Mouse (Mus musculus): ENCODE measurements around the gene Lyzl4. TPM values are rescaled to one million over a fixed set of nuclear protein-coding genes. Genes with fewer than 3 reads are reported as not detected.

Gene Lyzl4
- polyA plus RNA-seq, 1 experiment, result not detected

GRCm38 (mm10) chr9:121659791-121660190 lies 17.9 kb upstream of the Lyzl4 start:
- no peak overlapping the region for H3K4me3 ChIP-seq (replicated peaks)
- no peaks in the 10 kb centered on the region for H3K36me3 ChIP-seq (ENCODE audit: control insufficient read depth)
- no peak for TF ChIP-seq GATA1 (IDR thresholded peaks at IDR 0.05; ENCODE audit: low read length)
- no peak for TF ChIP-seq TAL1 (IDR thresholded peaks at IDR 0.05; ENCODE audit: low read length)
- no peaks in the 10 kb centered on the region for H3K9me3 ChIP-seq (ENCODE audit: control insufficient read depth, low read length)
- H3K4me1 ChIP-seq (ENCODE audit: control insufficient read depth), result no peaks in the 10 kb centered on the region
- peaks cover 3% of the 10 kb centered on the region; the same call in 1 of the 2 replicates for H3K27me3 ChIP-seq (ENCODE audit: control insufficient read depth)

DNA sequence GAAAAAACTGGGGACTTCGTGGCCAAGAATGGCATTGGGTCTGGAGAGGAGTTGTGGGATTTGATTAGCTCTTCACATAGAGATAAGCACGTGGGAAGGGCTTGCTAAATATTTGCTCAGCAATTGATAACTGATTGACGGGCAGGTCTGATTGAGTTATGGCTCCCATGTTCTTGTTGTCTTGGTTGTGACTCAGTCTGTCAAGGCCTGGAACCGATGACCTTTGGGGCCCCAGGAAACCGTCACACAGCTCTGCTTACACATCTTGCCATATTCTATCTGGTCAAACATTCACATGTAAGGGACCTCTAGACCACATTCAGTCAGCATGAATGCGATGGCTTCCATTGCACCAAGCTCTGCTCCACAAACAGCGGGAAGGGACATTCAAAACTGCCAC lies 16.4 kb upstream of the Lyzl4 start:
- Histone ChIP-seq H3K27me3 (ENCODE audit: control insufficient read depth) (peaks cover 3% of the 10 kb centered on the region; the same call in 1 of the 2 replicates), H3K4me3 (replicated peaks) (no peak overlapping the region), H3K36me3 (ENCODE audit: control insufficient read depth) (no peaks in the 10 kb centered on the region), H3K9me3 (ENCODE audit: control insufficient read depth, low read length) (no peaks in the 10 kb centered on the region), H3K4me1 (ENCODE audit: control insufficient read depth) (no peaks in the 10 kb centered on the region)
- no peak for TF ChIP-seq TAL1 (IDR thresholded peaks at IDR 0.05; ENCODE audit: low read length)
- no peak for TF ChIP-seq GATA1 (IDR thresholded peaks at IDR 0.05; ENCODE audit: low read length)

DNA sequence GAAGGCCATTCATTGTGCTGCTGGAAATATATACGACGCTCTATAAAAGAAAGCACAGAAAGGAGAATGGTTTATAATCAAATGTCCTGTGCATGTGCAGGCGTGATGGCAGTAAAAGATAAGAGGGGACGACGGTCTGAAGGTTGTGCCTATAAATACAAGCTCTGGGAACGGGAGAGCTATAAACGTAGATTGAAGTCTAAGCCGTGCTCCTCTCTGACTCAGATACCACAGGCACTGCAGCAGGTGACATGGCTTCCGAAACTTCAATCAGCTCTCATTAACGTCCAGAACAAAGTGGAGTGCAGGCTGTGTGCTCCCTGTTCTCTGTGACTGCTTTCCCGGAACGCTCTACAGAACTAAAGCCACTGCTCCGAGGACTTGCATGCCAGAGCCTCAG lies 15.2 kb upstream of the Lyzl4 start:
- no peaks in the 10 kb centered on the region for H3K36me3 ChIP-seq (ENCODE audit: control insufficient read depth)
- H3K4me1 ChIP-seq (ENCODE audit: control insufficient read depth), result no peaks in the 10 kb centered on the region
- no peaks in the 10 kb centered on the region for H3K9me3 ChIP-seq (ENCODE audit: control insufficient read depth, low read length)
- TF ChIP-seq TAL1 (IDR thresholded peaks at IDR 0.05; ENCODE audit: low read length) (no peak), GATA1 (IDR thresholded peaks at IDR 0.05; ENCODE audit: low read length) (no peak)
- no peak overlapping the region for H3K4me3 ChIP-seq (replicated peaks)
- H3K27me3 ChIP-seq (ENCODE audit: control insufficient read depth), result no peaks in the 10 kb centered on the region; the same call in 1 of the 2 replicates

- TF ChIP-seq GATA1 (IDR thresholded peaks at IDR 0.05; ENCODE audit: low read length) (no peak), TAL1 (IDR thresholded peaks at IDR 0.05; ENCODE audit: low read length) (no peak)
- H3K4me3 ChIP-seq (replicated peaks), result no peak overlapping the region
- H3K9me3 ChIP-seq (ENCODE audit: control insufficient read depth, low read length), result no peaks in the 10 kb centered on the region
- no peaks in the 10 kb centered on the region for H3K36me3 ChIP-seq (ENCODE audit: control insufficient read depth)
- no peaks in the 10 kb centered on the region for H3K4me1 ChIP-seq (ENCODE audit: control insufficient read depth)
- H3K27me3 ChIP-seq (ENCODE audit: control insufficient read depth), result no peaks in the 10 kb centered on the region; the same call in 1 of the 2 replicates
These were observed 14.4 kb upstream of the Lyzl4 start for GRCm38 (mm10) chr9:121656322-121656721.

DNA sequence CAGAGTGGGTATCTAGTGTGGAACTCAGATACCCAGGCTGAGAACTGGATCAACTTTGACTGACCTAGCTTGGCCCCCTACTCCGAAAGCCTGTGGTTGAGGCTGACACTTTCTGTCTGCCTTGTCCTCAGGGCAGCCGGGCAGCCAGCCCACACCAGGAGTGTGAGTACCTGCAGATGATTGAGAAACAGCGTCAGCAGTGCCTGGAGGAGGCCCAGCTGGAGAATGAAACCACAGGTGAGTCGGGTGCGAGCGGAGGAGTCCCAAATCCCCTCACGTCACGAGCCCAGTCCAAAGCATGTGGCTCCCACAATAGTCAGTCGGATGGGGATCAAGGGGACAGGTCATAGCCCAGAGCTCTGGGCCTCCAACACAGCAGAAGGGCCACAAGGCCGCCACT lies 11.8 kb upstream of the Lyzl4 start:
- no peaks in the 10 kb centered on the region for H3K36me3 ChIP-seq (ENCODE audit: control insufficient read depth)

GRCm38 (mm10) chr9:121647026-121647425 lies 5.1 kb upstream of the Lyzl4 start:
- peaks cover 25% of the 10 kb centered on the region for H3K27me3 ChIP-seq (ENCODE audit: control insufficient read depth)
- H3K36me3 ChIP-seq (ENCODE audit: control insufficient read depth), result no peaks in the 10 kb centered on the region
- no peaks in the 10 kb centered on the region for H3K9me3 ChIP-seq (ENCODE audit: control insufficient read depth, low read length)
- no peak overlapping the region for H3K4me3 ChIP-seq (replicated peaks)
- no peak for TF ChIP-seq TAL1 (IDR thresholded peaks at IDR 0.05; ENCODE audit: low read length)
- no peak for TF ChIP-seq GATA1 (IDR thresholded peaks at IDR 0.05; ENCODE audit: low read length)
- H3K4me1 ChIP-seq (ENCODE audit: control insufficient read depth), result peaks cover 2% of the 10 kb centered on the region; the same call in 1 of the 2 replicates

More for the DNA sequence above, 11.8 kb upstream of the Lyzl4 start:
- Histone ChIP-seq H3K4me1 (ENCODE audit: control insufficient read depth) (no peaks in the 10 kb centered on the region), H3K27me3 (ENCODE audit: control insufficient read depth) (no peaks in the 10 kb centered on the region; the same call in 1 of the 2 replicates), H3K9me3 (ENCODE audit: control insufficient read depth, low read length) (no peaks in the 10 kb centered on the region), H3K4me3 (replicated peaks) (no peak overlapping the region)
- no peak for TF ChIP-seq GATA1 (IDR thresholded peaks at IDR 0.05; ENCODE audit: low read length)
- no peak for TF ChIP-seq TAL1 (IDR thresholded peaks at IDR 0.05; ENCODE audit: low read length)

GRCm38 (mm10) chr9:121644855-121645254 lies 3.0 kb upstream of the Lyzl4 start:
- H3K27me3 ChIP-seq (ENCODE audit: control insufficient read depth), result peaks cover 45% of the 10 kb centered on the region
- H3K4me3 ChIP-seq (replicated peaks), result no peak overlapping the region
- H3K4me1 ChIP-seq (ENCODE audit: control insufficient read depth), result peaks cover 2% of the 10 kb centered on the region; the same call in 1 of the 2 replicates
- H3K36me3 ChIP-seq (ENCODE audit: control insufficient read depth), result no peaks in the 10 kb centered on the region
- no peak for TF ChIP-seq TAL1 (IDR thresholded peaks at IDR 0.05; ENCODE audit: low read length)
- no peak for TF ChIP-seq GATA1 (IDR thresholded peaks at IDR 0.05; ENCODE audit: low read length)
- H3K9me3 ChIP-seq (ENCODE audit: control insufficient read depth, low read length), result no peaks in the 10 kb centered on the region

- TF ChIP-seq GATA1 (IDR thresholded peaks at IDR 0.05; ENCODE audit: low read length) (no peak), TAL1 (IDR thresholded peaks at IDR 0.05; ENCODE audit: low read length) (no peak)
- H3K9me3 ChIP-seq (ENCODE audit: control insufficient read depth, low read length), result no peaks in the 10 kb centered on the region
- H3K4me1 ChIP-seq (ENCODE audit: control insufficient read depth), result peaks cover 2% of the 10 kb centered on the region; the same call in 1 of the 2 replicates
- H3K4me3 ChIP-seq (replicated peaks), result peak within 1 kb of the TSS; percentile 28
- H3K27me3 ChIP-seq (ENCODE audit: control insufficient read depth), result peaks cover 50% of the 10 kb centered on the region
- H3K36me3 ChIP-seq (ENCODE audit: control insufficient read depth), result no peaks in the 10 kb centered on the region
These were observed 695 bp upstream of the Lyzl4 start, which contains the start of gene Vipr1 for GRCm38 (mm10) chr9:121642401-121643181. Gene Vipr1, plus strand, starts transcription at chr9:121642716.

GRCm38 (mm10) chr9:121641235-121641915 lies 521 bp downstream of the Lyzl4 start:
- no peaks in the 10 kb centered on the region for H3K9me3 ChIP-seq (ENCODE audit: control insufficient read depth, low read length)
- TF ChIP-seq TAL1 (IDR thresholded peaks at IDR 0.05; ENCODE audit: low read length) (no peak), GATA1 (IDR thresholded peaks at IDR 0.05; ENCODE audit: low read length) (no peak)
- no peak overlapping the region for H3K4me3 ChIP-seq (replicated peaks)
- no peaks in the 10 kb centered on the region for H3K36me3 ChIP-seq (ENCODE audit: control insufficient read depth)
- H3K27me3 ChIP-seq (ENCODE audit: control insufficient read depth), result peaks cover 50% of the 10 kb centered on the region
- peaks cover 2% of the 10 kb centered on the region; the same call in 1 of the 2 replicates for H3K4me1 ChIP-seq (ENCODE audit: control insufficient read depth)

Data from erythroblast, embryonic 14.5 days (primary cell).